Mouse (Mus musculus) limb, embryonic 14.5 days (tissue): ENCODE results near the gene Klhl7. TPM values are rescaled to one million over a fixed set of nuclear protein-coding genes. Genes with fewer than 3 reads are reported as not detected.

Source experiments
- ATAC-seq: fragments of 200-750 bp; cut with Nextera tagmentation; 2 replicates; pipeline ENCODE4 v1.8.0; 2017; ENCODE audit warnings: low read depth, moderate number of reproducible peaks, moderate TSS enrichment; ENCODE audit not compliant: low FRiP score
- DNase-seq: peaks from one replicate; pipeline ENCODE4 v3.0.0-alpha.2; 2015; ENCODE audit warnings: low spot score
- H3K27ac ChIP-seq: fragments of 300-500 bp; sonication (generic); replicated peaks from 2 replicates; pipeline ENCODE4 v1.5.1; 2014; ENCODE audit warnings: low read depth, mild to moderate bottlenecking, low read length, moderate library complexity, mixed read lengths
- H3K27me3 ChIP-seq: fragments of 300-500 bp; sonication (generic); 2 replicates; pipeline ENCODE4 v1.6.1; 2014; ENCODE audit warnings: low read length, mixed read lengths; ENCODE audit not compliant: control insufficient read depth, insufficient read depth
- H3K36me3 ChIP-seq: fragments of 300-500 bp; sonication (generic); 2 replicates; pipeline ENCODE4 v1.6.1; 2014; ENCODE audit warnings: mild to moderate bottlenecking, low read length, moderate library complexity, mixed read lengths; ENCODE audit not compliant: control insufficient read depth, insufficient read depth
- H3K4me1 ChIP-seq: fragments of 300-500 bp; sonication (generic); 2 replicates; pipeline ENCODE4 v1.6.1; 2014; ENCODE audit warnings: antibody characterized with exemption, low read length, mixed read lengths; ENCODE audit not compliant: control insufficient read depth, insufficient read depth
- H3K4me2 ChIP-seq: fragments of 300-500 bp; sonication (generic); replicated peaks from 2 replicates; pipeline ENCODE4 v1.6.1; 2014; ENCODE audit warnings: low read depth, mild to moderate bottlenecking, low read length, moderate library complexity; ENCODE audit not compliant: severe bottlenecking
- H3K4me3 ChIP-seq: fragments of 300-500 bp; sonication (generic); replicated peaks from 2 replicates; pipeline ENCODE4 v1.5.1; 2014; ENCODE audit warnings: low read length
- H3K9ac ChIP-seq: fragments of 300-500 bp; sonication (generic); 2 replicates; pipeline ENCODE4 v1.6.1; 2014; ENCODE audit warnings: mild to moderate bottlenecking, low read depth, low read length, moderate library complexity; ENCODE audit not compliant: severe bottlenecking
- H3K9me3 ChIP-seq: fragments of 300-500 bp; sonication (generic); 2 replicates; pipeline ENCODE4 v1.6.1; 2016; ENCODE audit warnings: low read length; ENCODE audit not compliant: control insufficient read depth
- POLR2A ChIP-seq: fragments of 200-500 bp; IDR thresholded peaks from 2 replicates; pipeline ENCODE4 v1.8.0; 2012; ENCODE audit warnings: inconsistent platforms, mild to moderate bottlenecking, moderate library complexity, borderline replicate concordance; ENCODE audit not compliant: insufficient read depth, insufficient read length; ENCODE audit errors: extremely low read depth
- WGBS: fragments of 180-500 bp; shearing (Covaris S2); extraction: QIAGEN DNeasy Blood & Tissue Kit; methylation state at CpG from one replicate; pipeline ENCODE4 v1.1.7; 2014; 5-methylcytosine and 5-hydroxymethylcytosine counted together
- polyA plus RNA-seq, 2 experiments: library from polyadenylated mRNA; depleted of rRNA in 1 of 2; stranded (reverse) in 1 of 2; unstranded in 1 of 2; fragments of >200 nt; fragmentation: Nextera tagmentation in 1 of 2; extraction: Ambion mirVana in 1 of 2; gene quantifications; 2 replicates each; pipeline versions ENCODE4 v1.2.1 to v1.2.3; 2012 to 2014

Gene Klhl7
- polyA plus RNA-seq, 2 experiments = 33.7 to 51.7 TPM

DNA sequence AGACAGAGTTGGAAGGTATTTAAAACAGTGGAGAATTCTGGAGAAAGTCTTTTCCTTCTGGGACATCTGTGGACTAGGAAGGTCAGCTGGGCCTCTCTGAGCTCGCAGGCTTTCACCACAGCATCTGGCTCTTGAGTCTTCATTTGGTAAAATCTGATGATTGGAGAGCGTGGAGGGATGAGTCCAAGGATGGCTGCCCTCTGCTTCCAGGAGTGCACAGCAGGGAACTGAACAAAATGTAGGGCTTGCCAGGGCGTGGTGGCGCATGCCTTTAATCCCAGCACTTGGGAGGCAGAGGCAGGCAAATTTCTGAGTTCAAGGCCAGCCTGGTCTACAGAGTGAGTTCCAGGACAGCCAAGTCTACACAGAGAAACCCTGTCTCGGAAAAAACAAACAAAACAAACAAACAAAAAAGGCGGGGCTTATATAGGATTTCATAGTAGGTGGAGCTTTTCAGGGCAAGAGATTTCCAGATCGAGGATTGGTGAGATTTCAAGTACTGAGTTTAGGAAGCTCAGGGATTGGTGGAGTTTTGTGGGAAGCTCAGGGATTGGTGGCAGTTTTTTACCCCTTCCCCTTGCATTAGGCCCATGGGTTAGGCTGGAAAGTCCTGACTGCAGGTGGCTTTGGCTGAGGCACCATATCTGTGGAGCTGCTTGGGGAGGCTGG, 6.8 kb downstream of the Klhl7 start:
- Histone ChIP-seq H3K4me3 (no peak overlapping the region), H3K27ac (no peak overlapping the region), H3K9me3 (no peaks in the 10 kb centered on the region), H3K27me3 (no peaks in the 10 kb centered on the region), H3K9ac (no peak overlapping the region), H3K4me1 (no peaks in the 10 kb centered on the region), H3K4me2 (no peak overlapping the region), H3K36me3 (no peaks in the 10 kb centered on the region)
- TF ChIP-seq POLR2A = no peak
- 89% methylated on average over 7 of the region's 7 CpGs for WGBS
- no peak for ATAC-seq
- no peak for DNase-seq

DNA sequence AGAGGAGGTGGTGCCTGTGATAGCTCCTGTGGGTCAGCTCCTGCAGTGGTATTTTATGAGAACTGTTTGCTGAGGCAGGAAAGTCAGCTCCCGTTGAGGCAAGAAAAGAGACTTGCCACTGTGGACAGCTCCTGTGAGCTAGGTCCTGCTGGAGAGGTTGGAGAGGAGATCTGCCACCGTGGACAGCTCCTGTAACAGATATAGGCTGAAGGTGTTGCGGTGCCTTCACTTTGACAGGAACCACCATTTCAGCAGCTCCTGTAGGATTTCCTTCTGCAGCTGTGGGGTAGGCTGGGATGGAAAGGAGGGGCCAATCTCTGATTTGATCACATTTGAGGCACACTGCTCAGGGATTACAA, 7.3 kb downstream of the Klhl7 start:
- H3K36me3 ChIP-seq = no peaks in the 10 kb centered on the region
- ATAC-seq (no peak), DNase-seq (no peak)
- WGBS = 59% methylated on average over 3 of the region's 3 CpGs
- TF ChIP-seq POLR2A = no peak
- H3K27ac ChIP-seq = no peak overlapping the region
- no peaks in the 10 kb centered on the region for H3K27me3 ChIP-seq
- H3K4me3 ChIP-seq = no peak overlapping the region
- H3K4me1 ChIP-seq = no peaks in the 10 kb centered on the region
- no peak overlapping the region for H3K4me2 ChIP-seq
- no peak overlapping the region for H3K9ac ChIP-seq
- H3K9me3 ChIP-seq = no peaks in the 10 kb centered on the region

DNA sequence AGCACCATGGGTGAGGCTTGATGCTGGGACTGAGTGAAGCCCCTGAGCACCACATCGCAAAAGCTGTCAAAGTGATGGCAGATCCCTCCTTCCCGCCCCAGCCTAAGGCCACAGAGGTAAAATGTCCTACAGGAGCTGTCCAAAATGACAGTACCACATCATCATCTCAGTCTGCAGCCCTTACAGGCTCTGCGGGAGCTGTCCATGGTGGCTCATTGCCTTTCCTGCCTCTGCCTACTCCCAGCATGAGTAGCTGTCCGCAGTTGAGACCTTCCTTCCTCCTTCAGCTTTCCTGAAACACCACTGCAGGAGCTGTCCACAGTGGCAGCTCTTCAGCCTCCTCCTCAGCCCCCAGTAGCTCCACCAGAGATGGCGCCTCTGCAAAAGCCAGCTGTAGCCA, 9.7 kb downstream of the Klhl7 start:
- Histone ChIP-seq H3K9ac (no peak overlapping the region), H3K4me1 (no peaks in the 10 kb centered on the region), H3K27ac (no peak overlapping the region), H3K4me3 (no peak overlapping the region), H3K27me3 (no peaks in the 10 kb centered on the region), H3K4me2 (no peak overlapping the region), H3K9me3 (no peaks in the 10 kb centered on the region), H3K36me3 (no peaks in the 10 kb centered on the region)
- ATAC-seq = no peak
- peak; percentile 55 for DNase-seq
- WGBS = 78% methylated on average over 5 of the region's 5 CpGs
- TF ChIP-seq POLR2A = no peak

DNA sequence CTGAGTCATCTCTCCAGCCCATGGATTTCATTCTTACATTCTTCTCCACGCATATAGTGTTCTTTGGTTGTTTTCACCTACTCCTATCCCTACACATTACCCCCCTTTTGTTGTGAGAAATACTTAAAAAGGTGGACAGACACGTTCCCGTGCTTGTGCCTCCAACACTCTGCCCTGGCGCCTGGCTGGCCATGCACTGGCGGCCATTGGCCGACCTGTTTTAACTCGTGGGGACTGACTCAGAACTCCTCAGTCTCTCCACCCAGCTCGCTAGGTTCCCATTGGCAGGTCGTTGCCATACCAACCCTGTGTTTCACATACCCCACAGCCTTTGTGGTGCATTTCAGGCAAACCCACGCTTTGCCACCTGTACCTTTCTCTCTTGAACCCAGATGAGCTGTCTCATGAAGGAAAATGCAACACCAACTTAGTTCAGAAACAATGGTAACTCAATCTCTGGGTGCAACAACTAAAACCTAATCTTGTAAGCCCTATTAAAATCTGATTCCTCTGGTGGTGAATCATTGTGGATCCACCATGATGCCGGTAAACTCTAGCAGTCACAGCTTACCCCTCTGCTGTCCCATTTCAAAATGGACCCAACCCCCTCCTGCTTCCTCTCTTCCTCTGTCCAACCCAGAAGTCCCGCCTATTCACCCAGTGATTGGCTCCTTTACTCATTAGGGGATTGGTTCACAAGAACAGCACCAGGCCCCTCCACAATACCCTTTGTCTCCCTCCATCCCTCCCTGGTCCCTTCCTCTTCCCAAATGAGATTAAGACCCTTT, 11.9 kb downstream of the Klhl7 start:
- no peak overlapping the region for H3K4me2 ChIP-seq
- no peaks in the 10 kb centered on the region for H3K36me3 ChIP-seq
- no peak overlapping the region for H3K27ac ChIP-seq
- no peak for TF ChIP-seq POLR2A
- no peaks in the 10 kb centered on the region for H3K27me3 ChIP-seq
- no peaks in the 10 kb centered on the region for H3K9me3 ChIP-seq
- DNase-seq (no peak), ATAC-seq (no peak)
- no peak overlapping the region for H3K9ac ChIP-seq
- H3K4me3 ChIP-seq = no peak overlapping the region
- 85% methylated on average over 12 of the region's 12 CpGs for WGBS
- no peaks in the 10 kb centered on the region for H3K4me1 ChIP-seq

DNA sequence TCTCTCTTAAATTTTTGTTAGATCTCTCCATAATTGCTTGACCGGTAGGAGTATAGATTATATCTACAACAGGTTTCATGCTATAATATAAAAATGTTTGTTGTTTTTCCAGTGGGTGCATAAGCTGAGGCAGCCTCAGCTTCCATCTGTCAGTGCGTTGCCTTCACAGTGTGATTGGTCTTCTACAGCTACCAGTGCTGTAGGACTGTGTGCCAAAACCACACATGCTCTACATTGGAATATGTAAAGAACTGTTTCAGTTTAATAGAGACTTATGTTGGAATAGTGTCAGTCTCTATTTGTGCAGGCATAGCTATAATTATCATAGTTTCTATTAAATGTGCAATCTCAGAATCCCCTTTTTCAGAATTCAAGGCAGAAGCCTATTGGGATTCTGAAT, 21.8 kb downstream of the Klhl7 start:
- WGBS = 89% methylated on average over 2 of the region's 2 CpGs
- TF ChIP-seq POLR2A = no peak

More for the DNA sequence above, 21.8 kb downstream of the Klhl7 start:
- Histone ChIP-seq H3K9ac (no peak overlapping the region), H3K27me3 (no peaks in the 10 kb centered on the region), H3K9me3 (no peaks in the 10 kb centered on the region), H3K27ac (no peak overlapping the region), H3K4me3 (no peak overlapping the region), H3K36me3 (no peaks in the 10 kb centered on the region), H3K4me2 (no peak overlapping the region), H3K4me1 (no peaks in the 10 kb centered on the region)
- DNase-seq (no peak), ATAC-seq (no peak)
